Mouse (Mus musculus) layer of hippocampus, adult 9-10 months (tissue): ENCODE measurements around the gene Arsg.
A peak's percentile ranks its signal among the peaks of the same experiment; 100 is the strongest.

ENCODE experiments used
- DNase-seq: peaks from one replicate; pipeline ENCODE4 v3.0.0; 2022; ENCODE audit warnings: low spot score

Arsg gene

DNA sequence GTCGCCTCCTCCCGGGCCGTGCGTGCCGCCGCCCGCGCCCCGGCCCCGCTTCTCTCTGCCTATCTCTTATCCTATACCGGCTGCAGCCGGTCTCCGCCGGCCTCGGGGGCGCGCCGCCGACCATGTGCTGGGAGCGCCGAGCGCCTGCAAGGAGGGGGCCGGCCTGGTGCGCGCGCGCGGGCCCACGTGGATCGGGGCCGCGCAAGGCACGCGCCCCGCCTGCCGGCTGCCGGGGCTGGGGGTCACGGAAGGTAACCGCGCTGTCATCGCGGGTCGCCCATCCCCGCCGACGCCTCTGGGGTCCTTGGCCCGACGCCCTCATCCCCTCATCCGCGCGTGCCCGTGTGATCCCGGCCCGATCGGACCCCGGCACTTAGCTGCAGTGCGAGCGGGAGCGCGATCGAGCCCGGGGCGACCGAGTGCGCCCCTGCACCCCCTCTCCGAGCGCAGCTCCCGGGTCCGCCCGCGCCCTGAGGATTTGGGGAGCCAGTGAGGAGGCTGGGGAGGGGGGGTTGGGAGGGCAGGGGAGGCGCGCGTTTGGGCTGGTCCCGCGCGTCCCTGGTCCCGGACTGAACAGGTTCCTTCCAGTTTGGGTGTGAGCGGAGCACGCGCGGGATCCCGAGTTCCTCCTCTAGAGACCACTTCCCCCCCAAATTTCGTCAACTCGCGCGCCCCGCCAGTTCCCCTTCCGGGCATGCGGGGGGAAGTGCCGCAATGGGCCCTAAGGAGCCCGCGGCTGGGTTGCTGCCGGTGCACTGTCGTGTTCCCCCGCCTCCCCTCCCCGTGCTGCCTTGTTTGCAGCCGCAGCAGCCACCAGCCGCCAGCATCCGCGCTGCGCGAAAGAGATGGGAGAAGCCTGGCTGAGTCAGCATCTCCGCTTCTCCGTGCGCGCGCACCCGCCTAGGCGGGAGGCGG lies at the start of gene Arsg, which contains the start of gene Slc16a6:
Arsg (plus strand) TSS at position 204 of the 915 bp plus-strand sequence.
Slc16a6 (minus strand) TSS at position 428 of the 915 bp plus-strand sequence.
- peak; percentile 65 for DNase-seq

DNA sequence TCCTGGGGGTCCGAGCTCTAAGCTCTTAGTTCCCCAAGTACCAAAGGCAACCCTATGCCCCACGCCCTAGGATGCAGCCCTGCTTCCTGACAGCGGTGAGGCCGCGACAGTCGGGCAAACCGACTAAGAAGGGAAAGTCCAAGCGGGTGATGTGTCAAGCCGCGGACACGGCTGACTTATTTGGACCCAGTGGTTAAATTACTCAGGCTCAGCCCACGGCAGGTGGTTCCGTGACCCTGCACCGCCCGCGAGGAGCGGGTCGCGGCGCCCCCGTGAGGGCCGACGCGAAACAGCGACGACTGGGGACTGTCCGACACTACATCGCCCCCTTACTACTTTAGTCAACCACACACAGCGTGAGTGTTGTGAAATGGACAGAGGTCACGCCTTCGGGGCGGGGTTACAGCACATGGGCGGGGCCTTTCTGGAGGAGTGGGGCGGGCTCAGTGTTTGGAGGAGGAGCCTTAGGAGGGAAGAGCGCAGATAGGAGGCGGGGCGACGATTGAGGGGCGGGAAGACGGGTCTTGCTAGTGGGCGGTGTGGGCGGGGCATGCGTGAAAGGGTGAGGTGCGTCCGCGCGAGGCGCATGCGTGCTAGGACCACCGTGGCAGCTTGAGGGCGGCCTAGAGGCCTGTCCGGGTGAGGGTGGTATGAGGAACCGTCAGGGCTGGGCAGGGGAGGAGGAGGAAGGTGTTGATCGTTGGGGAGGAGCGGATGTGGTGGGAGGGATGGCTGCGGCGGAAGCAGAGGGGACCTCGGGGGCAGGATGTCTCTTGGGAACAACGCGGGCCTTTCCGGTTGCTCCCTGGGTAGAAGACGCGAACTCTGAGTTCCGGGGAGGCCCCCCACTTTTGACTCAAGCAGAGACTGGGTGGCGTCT lies 47.5 kb upstream of the Arsg start, which contains the start of gene Amz2:
Amz2 (plus strand) TSS at position 555 of the 880 bp plus-strand sequence.
- peak; percentile 97 for DNase-seq

DNA sequence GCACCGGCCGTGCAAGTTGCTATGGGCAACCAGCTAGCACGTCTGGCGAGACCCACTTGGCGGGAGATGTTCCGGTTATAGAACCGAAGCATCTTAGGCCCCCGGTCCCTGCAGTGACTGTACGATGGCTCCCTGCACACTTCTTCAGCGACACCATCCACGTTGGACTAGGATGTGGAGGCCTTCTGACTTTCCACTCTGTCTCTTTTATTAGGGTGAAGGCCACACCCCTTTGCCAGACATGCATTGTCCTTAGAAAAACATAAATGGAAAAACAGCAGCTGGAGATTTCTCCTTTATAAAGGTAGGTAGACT lies 46.9 kb upstream of the Arsg start:
- DNase-seq, result no peak

DNA sequence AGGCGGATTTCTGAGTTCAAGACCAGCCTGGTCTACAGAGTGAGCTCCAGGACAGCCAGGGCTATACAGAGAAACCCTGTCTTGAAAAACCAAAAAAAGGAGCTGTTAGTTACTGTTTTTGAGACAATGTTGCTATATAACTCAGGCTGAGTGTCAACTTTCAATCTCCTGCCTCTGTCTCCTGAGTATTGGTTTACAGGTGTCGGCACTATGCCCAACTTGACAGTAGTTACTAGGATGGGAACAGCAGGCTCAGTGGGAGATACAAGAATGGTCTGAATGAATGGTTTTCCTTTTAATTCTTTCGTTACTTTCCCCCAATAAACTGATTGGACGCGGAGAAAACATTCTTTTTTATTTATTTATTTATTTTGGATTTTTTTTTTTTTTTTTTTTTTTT lies 45.8 kb upstream of the Arsg start:
- no peak for DNase-seq

DNA sequence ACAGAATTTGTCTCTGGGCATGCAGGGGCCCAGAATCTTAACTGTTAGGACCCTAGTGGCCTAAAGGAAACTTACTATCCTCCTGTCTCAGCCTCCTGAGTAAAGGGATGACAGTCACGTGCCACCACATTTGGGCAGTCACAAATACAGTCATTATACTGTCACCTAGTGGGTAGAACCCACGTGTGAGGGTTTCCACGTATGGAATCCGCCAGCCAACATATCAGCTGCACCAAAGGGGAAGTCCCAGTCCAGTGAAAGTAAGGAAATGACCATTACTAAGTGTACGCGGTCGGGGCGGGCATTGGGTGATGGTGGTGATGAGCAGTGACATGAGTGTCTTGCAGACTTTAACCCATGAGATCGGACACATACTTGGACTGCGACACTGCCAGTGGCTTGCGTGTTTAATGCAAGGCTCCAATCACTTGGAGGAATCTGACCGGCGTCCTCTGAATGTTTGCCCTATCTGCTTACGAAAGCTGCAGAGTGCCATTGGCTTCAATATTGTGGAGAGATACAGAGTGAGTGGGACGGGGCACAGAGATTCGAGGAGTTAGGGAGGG lies 38.9 kb upstream of the Arsg start:
- no peak for DNase-seq

DNA sequence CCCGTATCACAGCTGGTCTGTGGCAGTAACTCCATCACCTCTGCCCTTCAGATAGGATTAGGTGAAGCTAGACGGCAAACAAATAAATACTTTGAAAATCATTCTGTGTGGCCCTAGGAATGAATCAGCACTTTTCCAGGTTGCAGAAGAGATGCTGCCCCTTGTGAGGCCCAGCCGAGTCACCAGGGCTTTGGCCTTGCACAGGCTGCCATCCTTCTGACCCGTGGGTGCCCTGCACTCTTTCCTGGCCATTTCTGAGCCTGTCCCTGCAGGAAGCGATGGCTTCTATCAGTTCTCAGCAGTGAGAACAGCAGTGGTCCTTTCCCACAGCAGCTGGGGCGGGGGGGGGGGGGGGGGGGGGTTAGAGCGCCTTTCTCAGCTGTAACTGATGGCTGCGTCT lies 36.3 kb upstream of the Arsg start:
- DNase-seq, result no peak

DNA sequence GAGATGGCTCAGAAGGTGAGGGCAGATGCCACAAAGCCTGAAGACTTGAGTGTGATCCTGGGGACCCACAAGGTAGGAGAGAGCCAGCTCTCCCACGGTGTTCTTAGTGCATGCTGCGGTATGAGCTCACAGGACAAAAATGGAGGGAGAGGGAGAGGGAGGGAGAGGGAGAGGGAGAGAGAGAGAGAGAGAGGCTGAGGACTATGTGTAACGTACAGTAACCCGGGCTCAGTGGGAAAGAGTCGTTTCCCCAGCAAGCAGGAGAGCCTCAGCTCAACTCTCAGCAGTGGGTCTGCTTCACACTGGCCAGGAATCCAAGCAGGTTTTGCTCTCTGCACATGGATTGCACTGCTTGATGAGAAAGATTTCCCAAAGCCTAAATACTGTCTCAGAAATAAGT lies 34.0 kb upstream of the Arsg start:
- no peak for DNase-seq

DNA sequence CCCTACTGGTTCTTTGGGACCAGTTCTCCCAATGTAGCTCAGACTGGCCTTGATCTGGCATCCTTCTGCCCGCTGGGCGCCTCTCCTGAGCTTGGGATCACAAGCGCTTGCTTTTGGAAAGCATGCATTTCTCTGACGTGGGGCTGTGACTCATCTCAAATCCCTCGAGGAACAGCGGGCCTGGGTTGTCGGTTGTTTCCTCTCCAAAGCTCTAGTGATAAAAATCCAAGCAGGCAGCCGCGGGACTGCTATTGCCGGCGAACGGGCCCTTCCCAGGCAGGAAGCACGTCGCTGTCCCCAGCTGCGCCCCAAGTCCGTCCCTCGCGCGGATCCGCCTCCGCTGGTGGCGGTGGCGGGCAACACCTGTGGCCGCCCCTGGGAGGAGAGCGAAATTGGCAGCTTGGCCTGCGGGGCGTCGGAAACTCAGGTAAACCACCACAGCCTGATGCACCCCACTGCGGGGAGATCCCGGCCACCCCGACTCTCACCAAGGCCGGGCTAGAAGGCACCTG lies 33.3 kb upstream of the Arsg start:
- DNase-seq, result peak; percentile 10

DNA sequence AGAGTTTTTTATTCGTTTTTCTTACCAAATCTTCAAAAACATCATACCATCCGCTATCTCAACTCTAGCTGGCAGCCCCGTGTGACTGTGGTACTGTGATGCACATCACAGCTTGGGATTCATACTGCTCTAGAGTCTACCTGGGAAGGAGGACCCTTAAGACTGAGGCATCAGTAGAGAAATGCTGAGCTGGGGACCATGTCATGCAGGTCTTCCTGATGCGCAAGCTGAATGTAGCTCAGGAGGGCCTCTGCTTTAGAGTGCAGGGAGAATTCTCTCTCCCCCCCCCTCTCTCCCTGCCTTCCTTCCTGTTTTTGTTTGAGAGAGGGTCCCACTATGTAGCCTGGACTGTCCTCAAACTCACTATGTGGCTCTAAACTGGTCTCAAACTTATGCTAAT lies 32.5 kb upstream of the Arsg start:
- no peak for DNase-seq

DNA sequence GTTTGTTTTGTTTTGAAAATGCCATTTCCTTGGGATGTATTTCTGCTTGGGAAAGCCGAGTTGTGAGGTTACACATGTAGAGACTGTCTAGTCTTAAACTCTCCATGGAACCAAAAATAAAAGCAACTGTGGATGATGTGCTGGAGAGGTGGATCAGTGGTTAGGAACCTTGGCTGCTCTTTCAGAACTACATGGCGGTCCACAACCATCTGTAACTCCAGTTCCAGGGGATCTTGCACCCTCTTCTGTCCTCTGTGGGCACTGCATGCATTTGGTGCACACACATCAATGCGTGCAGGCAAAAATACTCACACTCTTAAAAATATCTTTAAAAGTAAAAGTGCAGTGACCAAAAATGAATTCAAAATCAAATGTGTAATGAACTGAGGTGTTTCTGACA lies 32.1 kb upstream of the Arsg start:
- DNase-seq, result no peak

DNA sequence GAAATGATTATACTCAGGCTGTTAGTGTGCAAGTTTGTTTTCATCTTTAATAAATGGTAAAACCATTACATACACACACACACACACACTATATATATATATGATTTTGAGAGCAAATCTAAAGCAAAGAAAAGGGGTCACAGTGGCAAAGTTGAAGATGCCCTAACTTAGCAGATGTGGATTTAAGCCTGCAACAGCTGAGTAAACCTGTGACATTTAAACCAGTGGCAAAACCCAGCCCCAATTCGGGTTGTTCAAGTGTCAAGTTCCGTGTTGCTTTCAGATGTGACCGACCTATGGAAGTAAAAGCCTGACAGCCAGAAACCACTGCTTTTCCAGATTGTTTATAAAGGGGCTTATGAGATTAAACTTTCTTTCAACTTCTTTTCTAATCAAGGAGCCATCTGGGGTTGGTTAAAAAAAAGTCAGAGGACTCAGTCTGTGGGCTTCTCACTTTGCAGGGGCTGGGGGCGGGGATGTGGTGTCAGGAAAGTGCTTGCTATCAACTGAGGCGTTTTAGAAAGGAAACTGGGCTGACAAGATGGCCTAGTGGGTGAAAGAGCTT lies 30.9 kb upstream of the Arsg start:
- no peak for DNase-seq

DNA sequence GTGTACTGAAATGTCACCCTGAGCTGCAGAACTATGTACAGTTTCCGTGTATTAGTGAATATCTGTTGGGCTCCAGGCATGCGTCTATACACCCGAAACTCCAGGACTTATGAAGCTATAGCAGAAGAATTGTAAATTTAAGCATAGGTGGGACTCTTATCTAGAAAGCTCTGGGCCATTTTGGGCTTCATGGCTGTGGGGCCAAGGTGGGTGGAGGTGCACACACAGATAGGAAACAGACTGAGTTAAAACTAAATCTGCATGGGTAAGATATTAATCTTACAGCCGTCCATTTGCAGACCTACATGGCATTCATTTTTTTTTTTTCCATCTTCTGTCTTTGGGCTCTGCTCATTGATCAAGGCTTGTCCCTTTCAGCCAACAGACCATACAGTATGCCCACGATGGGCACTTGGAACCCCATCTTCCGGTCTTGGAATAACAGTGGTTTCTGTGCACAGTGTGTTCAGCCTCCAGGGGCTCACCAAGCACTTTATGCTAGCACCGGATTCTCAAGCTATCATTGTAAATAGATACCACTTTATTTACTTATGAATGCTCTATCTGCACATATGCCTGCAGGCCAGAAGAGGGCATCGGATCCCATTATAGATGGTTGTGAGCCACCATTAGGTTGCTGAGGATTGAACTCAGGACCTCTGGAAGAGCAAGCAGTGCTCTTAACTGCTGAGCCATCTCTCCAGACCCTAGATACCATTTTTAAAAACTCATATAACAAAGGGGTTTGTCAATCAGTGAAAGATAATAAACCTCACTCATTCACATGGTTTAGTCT lies 29.5 kb upstream of the Arsg start:
- DNase-seq, result no peak

DNA sequence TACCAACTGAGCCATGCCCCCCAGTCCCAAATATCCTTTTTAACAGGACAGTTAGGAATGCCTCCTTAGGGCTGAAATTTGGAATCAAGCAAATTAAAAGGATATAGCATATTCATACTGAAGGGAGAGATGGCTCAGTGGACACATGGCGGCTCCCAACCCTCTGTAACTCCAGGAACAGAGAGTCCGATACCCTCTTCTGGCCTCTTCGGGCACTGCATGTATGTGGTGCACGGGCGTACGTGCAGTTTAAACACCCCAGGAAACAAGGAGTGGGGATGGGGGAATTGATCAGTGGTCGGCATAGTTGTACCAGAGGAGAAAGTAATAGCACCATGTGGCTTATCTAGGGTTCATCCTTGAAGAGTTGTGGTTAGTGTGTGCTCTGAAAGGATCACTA lies 28.6 kb upstream of the Arsg start:
- DNase-seq, result no peak

DNA sequence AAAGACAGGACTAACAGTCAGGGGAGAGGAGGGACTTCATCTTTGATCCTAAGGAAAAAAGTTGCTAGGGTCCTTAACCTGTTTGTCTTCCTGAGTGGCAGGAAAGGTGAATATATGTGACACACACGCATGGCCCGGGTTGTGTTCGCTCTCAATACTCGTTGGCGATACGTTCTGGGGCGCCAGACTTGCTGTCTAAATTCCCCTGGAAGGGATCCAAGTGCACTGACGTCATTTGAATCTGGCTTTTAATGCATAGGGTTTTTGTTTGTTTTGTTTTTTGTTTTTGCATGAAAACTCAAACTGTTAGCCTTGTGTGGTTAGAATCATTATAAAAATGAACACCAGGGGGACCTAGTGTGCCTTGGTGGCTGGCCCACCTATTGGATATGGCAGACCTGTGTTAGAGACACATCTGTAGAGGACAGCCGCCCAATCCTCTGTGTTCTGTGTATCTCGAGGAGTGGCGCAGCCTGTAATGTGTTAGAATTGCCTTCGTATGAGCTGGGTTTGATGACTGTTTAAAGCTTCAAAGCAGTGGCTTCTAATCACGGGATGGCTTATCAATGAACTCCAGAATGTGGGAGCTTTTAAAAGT lies 27.6 kb upstream of the Arsg start:
- DNase-seq, result peak; percentile 52

DNA sequence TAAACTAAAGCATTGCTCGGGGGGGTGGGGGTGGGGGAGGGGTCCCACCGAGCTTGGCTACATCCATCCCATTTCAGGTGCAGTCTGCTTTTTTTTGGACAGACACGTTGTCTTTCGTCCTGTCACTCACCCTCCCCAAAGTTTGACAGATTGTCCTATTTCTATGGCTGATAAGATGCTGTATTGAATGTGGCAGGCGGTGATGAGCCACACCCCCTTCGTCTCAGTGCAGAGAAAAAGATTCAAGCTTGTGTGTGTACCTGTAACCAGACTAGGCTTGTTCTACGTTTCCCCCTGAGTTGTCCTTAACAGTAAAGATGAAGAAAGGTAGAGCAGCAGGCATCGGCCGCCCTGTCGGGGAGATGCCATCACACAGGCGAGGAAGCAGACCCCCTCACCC lies 22.0 kb upstream of the Arsg start:
- DNase-seq, result no peak

DNA sequence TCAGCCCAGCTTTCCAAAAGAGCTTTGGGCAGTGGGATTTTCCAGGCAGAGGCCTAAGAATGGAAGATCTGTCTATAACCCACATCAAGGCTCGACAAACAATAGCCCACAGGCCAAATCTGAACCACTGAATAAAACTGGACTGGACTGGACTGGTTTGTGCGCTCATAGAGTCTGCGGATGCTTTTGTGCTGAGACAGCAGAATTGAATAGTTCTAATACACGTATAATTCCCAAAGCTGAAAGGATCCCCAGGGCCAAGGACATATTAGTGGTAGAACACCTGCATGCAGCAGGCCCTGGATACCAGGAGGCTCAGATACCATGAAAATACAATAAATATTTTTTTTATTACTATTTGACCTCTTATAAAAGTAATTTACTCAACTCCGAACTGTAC lies 16.9 kb upstream of the Arsg start:
- DNase-seq, result no peak

DNA sequence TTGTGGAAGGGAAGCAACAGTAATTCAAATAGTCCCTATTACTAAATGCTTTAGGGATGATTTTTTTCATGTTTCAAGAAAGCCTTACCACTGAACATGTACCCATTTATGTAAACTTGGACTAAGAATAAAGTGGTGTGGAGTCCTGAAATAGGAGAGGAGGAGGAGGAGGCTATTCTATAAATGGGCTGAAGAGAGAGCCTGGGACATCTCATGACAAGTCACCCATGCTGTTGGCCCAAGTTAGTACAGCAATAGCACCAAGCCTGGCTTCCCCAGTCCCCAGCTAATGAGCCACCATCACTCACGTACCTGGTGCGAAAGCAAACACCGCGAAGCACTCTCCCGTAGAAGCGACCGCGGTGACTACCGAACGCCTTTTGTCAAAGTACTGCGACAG lies 15.0 kb upstream of the Arsg start:
- no peak for DNase-seq

DNA sequence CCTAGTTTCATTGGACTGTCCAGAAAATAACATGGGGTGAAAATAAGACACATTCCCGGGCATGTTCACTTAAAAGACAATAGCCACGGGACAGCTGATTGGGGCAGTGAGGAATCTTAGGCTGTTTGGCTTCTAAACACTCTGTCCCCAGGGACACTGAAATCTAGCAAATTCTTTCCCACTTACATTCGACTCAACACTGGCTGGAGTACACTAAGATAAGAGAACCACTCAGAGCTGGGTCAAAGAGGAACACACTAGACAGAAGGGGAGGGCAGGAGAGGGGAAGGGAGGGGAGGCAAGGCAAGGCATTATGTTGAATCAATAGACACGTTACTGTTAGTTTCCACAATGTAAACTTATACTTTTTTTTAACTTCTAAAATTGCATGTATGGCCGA lies 12.6 kb upstream of the Arsg start:
- no peak for DNase-seq

DNA sequence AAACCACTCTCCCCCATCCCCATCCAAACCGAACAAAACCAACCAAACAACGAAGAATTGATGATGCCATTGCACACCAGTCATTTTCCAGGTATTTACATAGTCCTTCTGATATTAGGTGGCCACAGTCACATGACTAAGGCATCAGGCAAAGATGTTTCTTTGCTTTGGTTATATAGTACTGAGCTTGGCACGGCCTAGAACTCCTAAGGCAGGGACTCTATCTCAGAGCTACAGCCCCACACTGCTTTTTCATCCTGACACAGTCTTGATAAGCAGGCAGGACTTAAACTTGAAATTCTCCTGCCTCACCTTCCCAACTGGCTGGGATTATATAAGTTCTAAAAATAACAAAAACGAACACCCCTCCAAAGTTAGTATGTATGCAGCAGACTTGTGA lies 8.1 kb upstream of the Arsg start:
- no peak for DNase-seq

DNA sequence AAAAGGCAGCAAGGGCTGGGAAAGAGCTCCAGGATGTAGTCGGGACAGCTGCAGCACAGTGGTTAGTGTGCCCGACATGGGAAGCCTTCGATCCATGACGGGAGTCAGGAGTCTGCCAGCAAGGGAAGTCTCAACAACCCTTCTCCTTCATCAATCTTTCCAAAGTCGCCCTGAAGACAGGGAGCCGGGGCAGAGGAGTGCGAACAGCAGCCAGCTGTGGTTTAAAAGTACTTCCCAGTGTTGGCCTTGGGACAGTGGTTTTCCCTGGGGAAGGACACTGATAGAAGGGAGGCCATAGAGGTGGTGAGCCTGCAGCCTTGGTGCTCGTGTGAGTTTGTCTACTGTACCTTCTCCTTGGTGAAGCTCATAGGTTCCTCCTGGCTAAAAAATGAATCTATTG lies 6.2 kb upstream of the Arsg start:
- DNase-seq, result no peak

DNA sequence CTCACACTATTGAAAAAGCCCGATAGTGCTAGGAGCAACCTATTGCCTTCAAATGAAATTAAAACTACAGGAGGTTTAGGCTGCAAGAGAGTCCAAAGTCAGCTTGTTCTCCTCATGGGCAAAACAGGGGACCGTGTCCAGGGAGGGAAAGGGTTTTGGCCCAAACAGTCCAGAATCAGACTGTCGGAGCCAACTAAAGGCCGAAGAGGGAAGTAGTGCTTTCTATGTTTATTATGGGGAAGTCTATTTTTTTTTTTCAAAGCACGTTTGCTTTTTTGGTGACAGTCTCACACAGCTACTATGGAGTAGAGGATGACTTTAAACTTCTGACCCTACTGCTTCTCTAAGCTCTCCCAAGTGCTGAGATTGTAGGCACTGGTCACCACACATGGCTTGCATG lies 5.0 kb upstream of the Arsg start:
- no peak for DNase-seq
